Mouse (Mus musculus) left cerebral cortex, postnatal 25 days (tissue): Measurements from ENCODE around the gene Fam71a. TPM values are rescaled to one million over a fixed set of nuclear protein-coding genes. Genes with fewer than 3 reads are reported as not detected.

ENCODE experiments used
- DNase-seq, 2 experiments: peaks; one replicate each; pipeline ENCODE4 v3.0.0; 2022; ENCODE audit warnings: low spot score in 2 of 2, mixed read lengths in 1 of 2
- intact Hi-C: fragments of 180-260 bp; cut with DNase I; formaldehyde crosslinking; loops from one replicate; pipeline ENCODE4 v1.15.1; 2025
- total RNA-seq, 2 experiments: library from RNA; stranded (reverse); gene quantifications; 2 replicates each; pipeline ENCODE4 v1.2.3; 2021

The Fam71a gene
- total RNA-seq = not detected

DNA sequence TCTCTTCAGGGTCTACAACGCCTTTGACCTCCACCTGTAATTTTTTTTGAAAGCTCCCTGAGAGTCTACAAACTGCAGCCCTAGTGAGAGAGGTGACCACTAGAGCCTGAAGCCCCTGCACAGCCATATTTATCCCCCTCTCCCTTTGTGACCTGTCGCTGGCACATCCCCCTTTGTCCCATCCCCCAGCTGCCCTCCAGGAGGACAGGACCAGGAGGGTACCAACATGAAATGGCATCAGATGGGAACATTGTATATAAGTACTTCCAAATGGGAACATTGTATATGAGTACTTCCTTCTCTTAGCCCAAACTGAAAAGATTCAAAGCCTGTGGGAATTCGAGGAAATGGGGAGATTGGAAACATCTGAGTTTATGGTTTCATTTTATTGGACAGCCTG, at the start of gene Fam71a:
Fam71a (minus strand) TSS at position 101 of the 400 bp plus-strand sequence.
- DNase-seq = no peak
- intact Hi-C loops = no loop called here

GRCm38 (mm10) chr1:191211096-191211495, 46.5 kb upstream of the Fam71a start:
- intact Hi-C loops = no loop called here
- DNase-seq = no peak

DNA sequence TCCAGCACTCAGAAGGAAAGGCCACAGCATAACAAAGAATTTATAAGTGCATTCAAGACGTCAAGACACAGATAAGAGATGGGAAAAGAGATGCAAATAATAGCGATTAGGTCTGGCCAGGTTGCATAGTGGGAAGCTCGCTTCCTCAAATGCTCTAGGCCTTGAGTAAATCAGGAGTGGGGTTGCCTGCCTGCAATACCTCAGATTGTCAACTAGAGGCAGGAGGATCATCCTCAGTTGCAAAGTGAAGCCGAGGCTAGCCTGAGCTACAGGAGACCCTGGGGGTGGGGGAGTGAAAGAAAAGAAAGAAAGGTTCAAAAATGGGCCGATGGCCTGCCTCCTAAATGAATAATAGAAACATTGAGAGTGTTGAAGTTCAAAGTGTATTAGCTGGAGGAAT, 41.2 kb upstream of the Fam71a start:
- intact Hi-C loops = no loop called here
- DNase-seq = no peak

DNA sequence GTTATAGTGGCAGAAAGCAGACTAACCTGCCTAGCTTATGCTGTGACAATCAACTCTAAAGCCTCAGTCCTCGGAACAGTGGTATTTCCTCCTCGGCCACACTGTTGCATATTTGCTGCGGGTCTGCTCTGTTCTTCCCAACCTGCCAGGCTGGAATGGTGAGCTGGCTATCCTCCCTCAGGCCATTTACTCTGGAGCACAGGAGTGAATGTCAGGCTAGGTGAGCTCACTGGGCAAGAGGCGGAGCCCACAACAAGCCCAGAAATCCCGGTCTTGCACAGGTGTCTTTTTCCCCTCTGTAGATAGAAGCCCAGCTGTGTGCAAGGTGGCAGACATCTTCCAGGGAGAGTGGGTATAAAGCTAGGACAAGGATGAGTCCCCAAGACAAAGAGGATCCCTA, 40.3 kb upstream of the Fam71a start:
- intact Hi-C loops = no loop called here
- no peak for DNase-seq

GRCm38 (mm10) chr1:191203496-191203895, 38.9 kb upstream of the Fam71a start:
- no peak for DNase-seq
- intact Hi-C loops = no loop called here

DNA sequence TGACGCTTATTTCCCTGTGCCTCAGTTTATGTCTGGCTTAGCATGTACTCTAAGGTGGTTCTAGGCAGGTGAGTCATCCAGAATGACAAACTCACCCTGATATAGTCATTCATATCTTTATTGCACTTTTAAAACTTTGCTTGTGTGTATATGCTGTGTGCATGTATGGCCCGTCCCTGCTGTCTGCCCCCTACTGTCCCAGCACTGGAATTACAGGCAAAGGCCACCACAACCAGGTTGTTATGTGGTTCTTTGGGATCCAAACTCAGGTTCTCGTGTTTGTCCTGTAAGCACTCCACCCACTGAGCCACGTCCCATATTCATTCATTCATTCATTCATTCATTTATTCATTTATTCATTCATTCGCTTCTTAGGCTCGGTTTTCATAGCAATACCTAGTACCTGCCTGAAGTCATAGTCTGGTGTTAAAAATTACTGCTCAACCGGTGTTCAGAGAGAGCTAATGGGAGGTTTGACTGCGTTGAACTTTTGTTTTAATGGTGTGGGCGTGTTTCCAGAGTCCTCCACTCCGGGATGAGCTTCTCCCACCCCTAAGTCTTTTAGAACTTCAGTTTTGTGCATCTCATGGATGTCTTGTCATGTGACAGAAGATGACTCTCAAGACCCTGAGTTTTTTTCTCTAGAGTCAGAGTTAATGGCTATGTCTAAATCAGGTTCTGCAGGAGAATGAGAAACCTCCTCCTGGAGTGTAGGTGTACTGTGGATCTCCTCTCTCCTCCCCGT, 37.8 kb upstream of the Fam71a start:
- no peak for DNase-seq
- intact Hi-C loops = no loop called here

DNA sequence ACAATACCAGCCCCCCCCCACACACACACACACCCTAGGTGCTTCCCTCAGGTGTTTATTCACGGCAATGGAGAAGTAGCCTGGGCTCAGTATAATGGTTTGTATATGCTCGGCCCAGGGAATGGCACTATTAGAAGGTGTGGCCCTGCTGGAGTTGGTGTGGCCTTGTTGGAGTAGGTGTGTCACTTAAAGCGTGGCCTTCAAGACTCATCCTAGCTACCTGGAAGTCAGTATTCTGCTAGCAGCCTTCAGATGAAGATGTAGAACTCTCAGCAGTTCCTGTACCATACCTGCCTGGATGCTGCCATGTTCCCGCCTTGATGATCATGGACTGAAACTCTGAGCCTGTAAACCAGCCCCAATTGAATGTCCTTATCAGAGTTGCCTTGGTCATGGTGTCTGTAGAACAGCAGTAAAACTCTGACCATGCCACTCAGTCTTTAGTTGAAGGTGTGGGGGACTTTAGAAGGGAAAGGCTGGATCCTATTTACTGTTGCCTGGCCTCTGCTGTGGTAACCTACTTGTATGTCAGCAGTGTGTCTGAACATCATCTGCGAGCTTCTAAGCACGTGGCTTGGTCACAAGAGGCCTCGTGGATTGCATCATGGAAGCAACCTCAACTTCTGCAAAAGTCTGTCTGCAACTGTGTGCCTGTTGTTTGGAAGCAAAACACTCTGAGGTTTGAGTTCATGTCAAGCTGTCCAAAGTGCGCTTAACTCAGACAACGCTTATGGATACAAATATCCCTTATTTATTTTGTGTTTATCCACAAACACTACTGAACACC, 36.4 kb upstream of the Fam71a start:
- DNase-seq = peak in 1 of 2 experiments; percentile 40
- intact Hi-C loops = no loop called here

GRCm38 (mm10) chr1:191197916-191198315, 33.3 kb upstream of the Fam71a start:
- intact Hi-C loops = no loop called here

GRCm38 (mm10) chr1:191196016-191196415, 31.4 kb upstream of the Fam71a start:
- no peak for DNase-seq
- intact Hi-C loops = no loop called here

More at GRCm38 (mm10) chr1:191197916-191198315, 33.3 kb upstream of the Fam71a start:
- DNase-seq = no peak

GRCm38 (mm10) chr1:191193657-191194424, 29.2 kb upstream of the Fam71a start:
- peak in 1 of 2 experiments; percentile 13 for DNase-seq
- intact Hi-C loops = no loop called here

DNA sequence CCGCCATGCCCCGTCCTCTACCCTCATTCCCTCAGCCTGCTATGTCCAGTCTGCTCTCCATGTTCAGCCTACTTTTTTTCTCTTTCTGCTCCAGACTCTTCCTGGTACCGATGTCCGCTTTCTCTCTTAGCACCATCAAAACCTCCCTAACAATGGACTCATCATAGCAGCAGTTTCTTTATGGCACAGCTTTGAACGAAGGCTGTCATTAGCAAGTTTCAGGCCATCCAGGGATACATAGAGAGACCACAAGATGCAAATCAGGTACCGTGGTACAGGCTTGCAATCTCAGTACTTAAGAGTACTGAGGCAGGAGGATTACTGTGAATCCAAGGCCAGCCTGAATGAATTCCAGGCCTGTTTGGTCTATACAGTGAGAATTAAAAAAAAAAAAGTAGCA, 28.1 kb upstream of the Fam71a start:
- no peak for DNase-seq
- intact Hi-C loops = no loop called here

GRCm38 (mm10) chr1:191192213-191192612, 27.6 kb upstream of the Fam71a start:
- intact Hi-C loops = no loop called here
- DNase-seq = no peak

- intact Hi-C loops = no loop called here
- DNase-seq = no peak
These were observed 25.2 kb upstream of the Fam71a start for GRCm38 (mm10) chr1:191189671-191190372.

DNA sequence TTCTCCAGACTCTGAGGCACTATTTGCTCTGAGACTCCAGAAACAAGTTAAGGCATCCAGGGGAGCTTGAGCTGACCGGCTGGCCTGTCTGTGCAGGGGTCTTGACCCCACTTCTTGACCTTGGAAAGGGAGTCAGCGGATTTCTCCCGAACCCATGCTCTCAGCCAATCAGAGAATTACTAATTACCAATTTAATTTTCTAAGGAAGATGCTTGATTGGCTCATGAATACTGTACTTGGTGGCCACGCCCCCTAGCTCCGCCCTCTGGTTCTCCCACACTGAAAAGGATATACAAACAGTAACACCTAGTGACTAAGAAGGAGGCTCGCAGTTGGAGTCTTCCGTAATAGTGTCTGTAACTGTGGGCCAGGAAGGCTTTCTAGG, 21.8 kb upstream of the Fam71a start:
- DNase-seq = no peak

DNA sequence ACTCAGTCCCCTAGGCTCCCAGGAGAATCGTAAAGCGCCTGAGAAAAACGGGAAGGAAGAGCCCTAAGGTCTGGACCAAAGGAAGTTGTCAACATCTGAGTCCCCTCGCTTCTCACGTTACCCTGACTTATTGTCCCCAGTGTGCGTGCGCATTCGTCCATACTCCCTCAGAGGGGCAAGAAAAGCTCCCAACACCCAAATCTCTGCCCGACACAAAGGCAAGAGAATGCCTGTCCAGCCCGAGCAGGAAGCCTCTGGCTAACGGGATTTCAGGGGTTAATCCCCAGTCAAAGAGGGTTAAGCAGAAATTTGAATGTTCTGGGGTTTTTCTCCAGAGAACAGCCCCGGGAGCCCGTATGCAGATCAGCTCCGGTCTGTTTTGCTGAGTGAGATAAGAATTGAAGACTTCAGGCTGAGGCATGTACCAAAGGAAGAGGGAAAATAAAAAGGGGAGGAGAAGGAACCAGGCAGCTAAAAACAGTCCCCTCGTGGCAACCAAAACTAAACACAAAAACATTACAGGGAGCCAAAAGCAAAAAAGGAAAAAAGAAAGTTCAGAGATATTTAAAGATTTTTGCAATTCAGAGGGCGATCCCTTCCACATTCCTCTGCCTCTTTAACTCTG, 21.3 kb upstream of the Fam71a start:
- intact Hi-C loops = no loop called here
- peak in 1 of 2 experiments; percentile 4 for DNase-seq

More for the DNA sequence above, 21.8 kb upstream of the Fam71a start:
- intact Hi-C loops = no loop called here

DNA sequence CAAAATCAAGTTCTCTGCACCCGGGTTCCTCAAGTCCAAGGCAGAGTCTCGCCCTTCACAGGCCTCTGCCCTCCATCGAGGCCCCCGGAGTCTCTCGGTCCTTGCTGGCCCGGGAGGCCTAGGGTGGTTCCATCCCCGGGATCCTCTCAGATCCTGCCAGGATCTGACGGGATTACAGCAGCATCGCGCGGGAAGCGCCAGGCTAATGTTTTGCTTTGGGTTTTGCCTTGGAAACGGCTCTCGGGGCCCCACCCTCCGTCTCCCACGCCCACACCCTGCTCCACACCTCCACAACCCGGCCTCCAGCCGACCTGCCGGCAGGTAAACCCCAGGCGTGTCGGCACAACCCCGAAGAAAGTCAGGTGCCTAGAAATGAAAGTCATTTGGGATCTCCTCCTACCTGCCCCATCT, 20.2 kb upstream of the Fam71a start:
- peak in 1 of 2 experiments; percentile 3 for DNase-seq
- intact Hi-C loops = loop anchor here (5.0 kb wide), 2 partner anchors 88 to 92 kb away; partner anchors contain the start of gene Batf3

GRCm38 (mm10) chr1:191184066-191184815, 19.6 kb upstream of the Fam71a start:
- intact Hi-C loops = loop anchor here (5.0 kb wide), 2 partner anchors 87 to 93 kb away; partner anchors contain the start of gene Batf3

More at GRCm38 (mm10) chr1:191184066-191184815, 19.6 kb upstream of the Fam71a start:
- peak; percentile 8 to 24 for DNase-seq
